Mouse (Mus musculus) hindbrain, embryonic 11.5 days (tissue): ENCODE results near the gene 1700022I11Rik. TPM values are rescaled to one million over a fixed set of nuclear protein-coding genes. Genes with fewer than 3 reads are reported as not detected.

Experiments
- ATAC-seq: fragments of 200-750 bp; cut with Nextera tagmentation; 2 replicates; pipeline ENCODE4 v1.8.0; 2017; ENCODE audit warnings: mild to moderate bottlenecking, moderate TSS enrichment, moderate library complexity; ENCODE audit not compliant: low FRiP score
- DNase-seq: peaks from one replicate; pipeline ENCODE4 v3.0.0-alpha.2; 2015; ENCODE audit warnings: low spot score
- H3K27ac ChIP-seq: fragments of 300-500 bp; sonication (generic); 2 replicates; pipeline ENCODE4 v1.5.1; 2014; ENCODE audit warnings: mild to moderate bottlenecking, low read depth, low read length
- H3K27me3 ChIP-seq: fragments of 300-500 bp; sonication (generic); 2 replicates; pipeline ENCODE4 v1.6.1; 2014; ENCODE audit warnings: mild to moderate bottlenecking, low read length, moderate library complexity, mixed read lengths; ENCODE audit not compliant: control insufficient read depth, insufficient read depth
- H3K36me3 ChIP-seq: fragments of 300-500 bp; sonication (generic); 2 replicates; pipeline ENCODE4 v1.6.1; 2014; ENCODE audit warnings: mild to moderate bottlenecking, low read length, moderate library complexity, mixed read lengths; ENCODE audit not compliant: control insufficient read depth, insufficient read depth
- H3K4me1 ChIP-seq: fragments of 300-500 bp; sonication (generic); replicated peaks from 2 replicates; pipeline ENCODE4 v1.6.1; 2014; ENCODE audit warnings: low read length, mixed read lengths; ENCODE audit not compliant: control insufficient read depth, insufficient read depth
- H3K4me2 ChIP-seq: fragments of 300-500 bp; sonication (generic); replicated peaks from 2 replicates; pipeline ENCODE4 v1.6.1; 2014; ENCODE audit warnings: mild to moderate bottlenecking, low read depth, low read length
- H3K4me3 ChIP-seq: fragments of 300-500 bp; sonication (generic); 2 replicates; pipeline ENCODE4 v1.5.1; 2014; ENCODE audit warnings: low read depth, low read length
- H3K9ac ChIP-seq: fragments of 300-500 bp; sonication (generic); 2 replicates; pipeline ENCODE4 v1.6.1; 2014; ENCODE audit warnings: low read depth, low read length
- H3K9me3 ChIP-seq: fragments of 300-500 bp; sonication (generic); 2 replicates; pipeline ENCODE4 v1.6.1; 2016; ENCODE audit warnings: low read length; ENCODE audit not compliant: control insufficient read depth
- WGBS: fragments of 180-500 bp; shearing (Covaris S2); extraction: QIAGEN DNeasy Blood & Tissue Kit; methylation state at CpG from one replicate; pipeline ENCODE4 v1.1.7; 2014; 5-methylcytosine and 5-hydroxymethylcytosine counted together
- polyA plus RNA-seq: library from polyadenylated mRNA; unstranded; fragments of >200 nt; fragmentation: Nextera tagmentation; extraction: Ambion mirVana; gene quantifications from 2 replicates; pipeline ENCODE4 v1.2.1, GENCODE M21; 2014

Gene 1700022I11Rik
- polyA plus RNA-seq, 1 experiment from 2014 or later, result 0.40 TPM

GRCm38 (mm10) chr4:43031237-43031995 lies 62.0 kb downstream of the 1700022I11Rik start, which contains the start of gene Stoml2:
Gene Stoml2 (minus strand): TSS chr4:43031710.
- H3K4me1 ChIP-seq, result 0 out of 2 replicates have a peak, but pooled peaks cover 5% of the 10 kb centered on the region
- peak; percentile 92 for DNase-seq
- H3K9ac ChIP-seq, result peak within 1 kb of the TSS; percentile 88
- peaks cover 13% of the 10 kb centered on the region for H3K36me3 ChIP-seq
- WGBS, result 1% methylated on average over 38 of the region's 38 CpGs
- ATAC-seq, result peak; percentile 96
- H3K27ac ChIP-seq, result peak within 1 kb of the TSS; percentile 86
- H3K9me3 ChIP-seq, result no peaks in the 10 kb centered on the region
- H3K4me2 ChIP-seq, result peak within 1 kb of the TSS; percentile 85
- no peaks in the 10 kb centered on the region for H3K27me3 ChIP-seq
- H3K4me3 ChIP-seq, result peak within 1 kb of the TSS; percentile 79

DNA sequence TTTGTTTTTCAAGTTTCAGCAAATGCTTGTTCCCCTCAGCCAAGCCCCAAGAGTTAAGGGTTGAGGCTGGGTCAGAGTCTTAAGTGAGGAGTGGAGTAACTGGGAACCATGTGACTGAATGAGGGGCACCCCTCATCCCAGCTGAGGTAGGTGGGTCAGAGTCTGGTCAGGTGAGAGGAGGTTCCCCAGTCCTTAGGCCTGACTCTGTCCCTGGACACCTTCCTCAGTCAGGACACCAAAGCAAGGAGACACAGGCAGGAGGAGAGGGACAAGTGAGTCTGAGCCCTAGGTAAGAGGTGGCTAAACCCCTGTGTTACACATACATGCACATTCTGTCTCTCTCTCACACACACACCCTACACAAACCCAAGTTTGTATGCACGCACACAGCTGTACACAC lies 63.1 kb downstream of the 1700022I11Rik start:
- WGBS, result 78% methylated on average over 1 of the region's 1 CpGs
- Histone ChIP-seq H3K4me3 (no peak overlapping the region), H3K27me3 (no peaks in the 10 kb centered on the region), H3K36me3 (peaks cover 13% of the 10 kb centered on the region), H3K9ac (no peak overlapping the region), H3K4me1 (0 out of 2 replicates have a peak, but pooled peaks cover 5% of the 10 kb centered on the region), H3K9me3 (no peaks in the 10 kb centered on the region), H3K27ac (no peak overlapping the region), H3K4me2 (no peak overlapping the region)
- DNase-seq, result no peak
- no peak for ATAC-seq

Other genes starting within 250 kb of the 1700022I11Rik start
- gene 4930578G10Rik, start 234.1 kb upstream of the 1700022I11Rik start, polyA plus RNA-seq, result 1.1 and 1.7 TPM in 2 replicates
- gene Ccl19, start 213.0 kb upstream of the 1700022I11Rik start, polyA plus RNA-seq, result 0.60 TPM in 1 of 2 replicates, not detected in the other
- gene Ccl21a, start 195.6 kb upstream of the 1700022I11Rik start, polyA plus RNA-seq, result 2.1 TPM in 2 replicates
- gene Fam205a1, start 115.7 kb upstream of the 1700022I11Rik start, polyA plus RNA-seq, result 0.06 TPM in 1 of 2 replicates, not detected in the other
- 0.70 and 0.71 TPM in 2 replicates for gene Gm12394, start 112.8 kb upstream of the 1700022I11Rik start, polyA plus RNA-seq
- gene Fam205c, start 95.4 kb upstream of the 1700022I11Rik start, polyA plus RNA-seq, result 0.93 and 1.1 TPM in 2 replicates
- gene Phf24, start 52.9 kb upstream of the 1700022I11Rik start, polyA plus RNA-seq, result 3.0 and 4.4 TPM in 2 replicates
- 23.6 and 24.4 TPM in 2 replicates for gene Dnajb5, start 19.8 kb upstream of the 1700022I11Rik start, polyA plus RNA-seq
- gene Vcp, start 30.9 kb downstream of the 1700022I11Rik start, polyA plus RNA-seq, result 613 and 675 TPM in 2 replicates
- gene Fancg, start 40.9 kb downstream of the 1700022I11Rik start, polyA plus RNA-seq, result 14.9 and 22.0 TPM in 2 replicates
- 15.6 and 16.0 TPM in 2 replicates for gene Pigo, start 56.2 kb downstream of the 1700022I11Rik start, polyA plus RNA-seq
- 345 and 353 TPM in 2 replicates for gene Stoml2, start 62.1 kb downstream of the 1700022I11Rik start, polyA plus RNA-seq
- 19.7 and 20.8 TPM in 2 replicates for gene Fam214b, start 76.6 kb downstream of the 1700022I11Rik start, polyA plus RNA-seq
- 17.5 and 17.9 TPM in 2 replicates for gene Unc13b, start 89.3 kb downstream of the 1700022I11Rik start, polyA plus RNA-seq